8 mouse cellular contexts compared by ENCODE assay signal in genomic region chr16:92336280-92336679, GRCm38 (mm10). TPM values are rescaled to one million over a fixed set of nuclear protein-coding genes. Genes with fewer than 3 reads are reported as not detected.
A peak's percentile ranks its signal among the peaks of the same experiment; 100 is the strongest.
DNase-seq lines count a peak whose midpoint lies in the region; ATAC-seq lines count a peak whose summit lies in the region.

No protein-coding gene starts in this region.

- intact Hi-C loops in heart, postnatal 36 days (cut with DNase I): no loop called here

- peak; percentile 57; the same call in 1 of the 2 replicates for ATAC-seq in erythroid progenitor cell, adult 5-6 weeks (replicated peaks; ENCODE audit: low FRiP score, poor library complexity, severe bottlenecking)

- peak; percentile 41 for DNase-seq in MEL-GATA-1-ER (ENCODE audit: extremely low read depth, low read depth)
- DNase-seq in brain, embryonic 18.5 days (ENCODE audit: low read depth, low spot score): peak; percentile 20
- peak; percentile 56 to 71 for DNase-seq in heart, postnatal 36 days
- DNase-seq in layer of hippocampus, adult 9-10 months (ENCODE audit: low spot score): peak; percentile 53
- DNase-seq in lung, postnatal 36 days: peak; percentile 83
- DNase-seq in right cerebral cortex, adult 2 months (ENCODE audit: low spot score in 2 of 2): peak; percentile 78 to 81
- DNase-seq in urinary bladder, postnatal 14 days (ENCODE audit: low spot score): peak; percentile 85

RNA-seq across cellular contexts. Expression of gene Fam243, which starts 15.0 kb away (rescaled TPM):
- total RNA-seq in erythroid progenitor cell, adult 5-6 weeks (2015; ENCODE audit: low replicate concordance): not detected in 2 replicates
- not detected in 2 replicates for total RNA-seq in erythroid progenitor cell, adult 5-6 weeks (2017; ENCODE audit: low replicate concordance)
- under 1 TPM; 0.43 to 0.50 TPM for total RNA-seq in heart, postnatal 36 days (2021)

RNA-seq across cellular contexts. Expression of gene Kcne1, which starts 23.0 kb away (rescaled TPM):
- not detected in 2 replicates for total RNA-seq in erythroid progenitor cell, adult 5-6 weeks (2015; ENCODE audit: low replicate concordance)
- total RNA-seq in erythroid progenitor cell, adult 5-6 weeks (2017; ENCODE audit: low replicate concordance): not detected in 2 replicates
- 10 to 100 TPM; 19.8 to 21.3 TPM for total RNA-seq in heart, postnatal 36 days (2021)

RNA-seq across cellular contexts. Expression of gene Smim11, which starts 35.2 kb away (rescaled TPM):
- 7.5 and 50.1 TPM in 2 replicates for total RNA-seq in erythroid progenitor cell, adult 5-6 weeks (2015; ENCODE audit: low replicate concordance)
- total RNA-seq in erythroid progenitor cell, adult 5-6 weeks (2017; ENCODE audit: low replicate concordance): 20.7 and 28.7 TPM in 2 replicates
- total RNA-seq in heart, postnatal 36 days (2021): 10 to 100 TPM; 76.2 to 84.5 TPM

RNA-seq across cellular contexts. Expression of gene Kcne2, which starts 44.1 kb away (rescaled TPM):
- total RNA-seq in erythroid progenitor cell, adult 5-6 weeks (2015; ENCODE audit: low replicate concordance): not detected in 2 replicates
- total RNA-seq in erythroid progenitor cell, adult 5-6 weeks (2017; ENCODE audit: low replicate concordance): not detected in 2 replicates
- not detected for total RNA-seq in heart, postnatal 36 days (2021)

Comparison
In these comparisons a context has a peak if more than half of its experiments do, and no peak if none do; other contexts are left out.
1. Peak in every context shown above with its lines: DNase-seq and ATAC-seq.
2. DNase-seq: peak in every context shown above with its lines; median percentile 85 in urinary bladder, postnatal 14 days; 83 in lung, postnatal 36 days; 80 in right cerebral cortex, adult 2 months; 64 in heart, postnatal 36 days; 53 in layer of hippocampus, adult 9-10 months; 41 in MEL-GATA-1-ER; 20 in brain, embryonic 18.5 days.
3. RNA of gene Kcne1, which starts 23.0 kb away (total RNA-seq): 19.8 to 21.3 TPM in heart, postnatal 36 days; not detected in erythroid progenitor cell, adult 5-6 weeks; every median in the first group is over 10 times any median in the second.